Mouse (Mus musculus): ENCODE results near the gene Otop1. TPM values are rescaled to one million over a fixed set of nuclear protein-coding genes. Genes with fewer than 3 reads are reported as not detected.

The Otop1 gene
- polyA plus RNA-seq, 1 experiment from 2014 or later = not detected

GRCm38 (mm10) chr5:38309795-38310194 lies 34.0 kb downstream of the Otop1 start:
- no peaks in the 10 kb centered on the region for H3K36me3 ChIP-seq (ENCODE audit: control insufficient read depth, insufficient read depth, low read length)
- 73% methylated on average over 3 of the region's 3 CpGs for WGBS
- H3K9me3 ChIP-seq (ENCODE audit: control insufficient read depth, low read length) = no peaks in the 10 kb centered on the region
- H3K27ac ChIP-seq (ENCODE audit: low read depth, low read length) = no peak overlapping the region
- H3K27me3 ChIP-seq (replicated peaks; ENCODE audit: control insufficient read depth, insufficient read depth, low read length) = peaks cover 5% of the 10 kb centered on the region; the same call in 1 of the 2 replicates
- no peak overlapping the region for H3K4me2 ChIP-seq (ENCODE audit: low read length)
- H3K9ac ChIP-seq (ENCODE audit: low read depth, low read length) = no peak overlapping the region
- no peak for ATAC-seq
- H3K4me1 ChIP-seq (ENCODE audit: control insufficient read depth, insufficient read depth, low read depth, low read length) = no peaks in the 10 kb centered on the region
- H3K4me3 ChIP-seq (ENCODE audit: low read length) = no peak overlapping the region

GRCm38 (mm10) chr5:38318966-38319786 lies 43.4 kb downstream of the Otop1 start, which contains the start of gene Drd5:
TSS of gene Drd5 (plus strand) at chr5:38319367.
- Histone ChIP-seq H3K9me3 (ENCODE audit: control insufficient read depth, low read length) (no peaks in the 10 kb centered on the region), H3K27me3 (replicated peaks; ENCODE audit: control insufficient read depth, insufficient read depth, low read length) (peaks cover 32% of the 10 kb centered on the region), H3K9ac (ENCODE audit: low read depth, low read length) (peak within 1 kb of the TSS; percentile 58), H3K27ac (ENCODE audit: low read depth, low read length) (no peak within 1 kb of the TSS), H3K4me2 (ENCODE audit: low read length) (peak within 1 kb of the TSS; percentile 83), H3K36me3 (ENCODE audit: control insufficient read depth, insufficient read depth, low read length) (no peaks in the 10 kb centered on the region), H3K4me1 (ENCODE audit: control insufficient read depth, insufficient read depth, low read depth, low read length) (peaks cover 4% of the 10 kb centered on the region), H3K4me3 (ENCODE audit: low read length) (peak within 1 kb of the TSS; percentile 50)
- peak; percentile 42; the same call in 1 of the 2 replicates for ATAC-seq
- WGBS = 3% methylated on average over 38 of the region's 67 CpGs

DNA sequence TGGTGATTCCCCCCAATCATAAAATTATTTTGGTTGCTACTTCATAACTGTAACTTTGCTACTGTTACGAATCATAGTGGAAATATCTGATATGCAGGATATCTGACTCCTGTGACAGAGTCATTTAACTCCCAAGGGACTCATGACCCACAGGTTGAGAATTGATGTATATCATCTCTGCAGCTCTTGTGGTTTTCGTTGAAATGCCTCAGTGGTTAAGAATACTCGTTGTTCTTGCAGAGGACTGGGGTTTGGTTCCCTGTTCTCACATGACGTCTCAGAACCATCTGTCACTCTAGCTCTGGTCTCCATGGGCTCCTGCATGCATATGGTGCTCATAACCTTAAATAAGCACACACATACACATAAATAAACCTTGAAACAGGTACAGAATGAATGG lies 57.6 kb downstream of the Otop1 start:
- H3K36me3 ChIP-seq (ENCODE audit: control insufficient read depth, insufficient read depth, low read length) = no peaks in the 10 kb centered on the region
- no peak overlapping the region for H3K9ac ChIP-seq (ENCODE audit: low read depth, low read length)
- no peaks in the 10 kb centered on the region for H3K9me3 ChIP-seq (ENCODE audit: control insufficient read depth, low read length)
- no peak overlapping the region for H3K4me2 ChIP-seq (ENCODE audit: low read length)
- H3K4me3 ChIP-seq (ENCODE audit: low read length) = no peak overlapping the region
- H3K27ac ChIP-seq (ENCODE audit: low read depth, low read length) = no peak overlapping the region
- 82% methylated on average over 4 of the region's 4 CpGs for whole genome bisulfite sequencing
- H3K4me1 ChIP-seq (ENCODE audit: control insufficient read depth, insufficient read depth, low read depth, low read length) = no peaks in the 10 kb centered on the region
- ATAC-seq = no peak
- no peaks in the 10 kb centered on the region for H3K27me3 ChIP-seq (replicated peaks; ENCODE audit: control insufficient read depth, insufficient read depth, low read length)

DNA sequence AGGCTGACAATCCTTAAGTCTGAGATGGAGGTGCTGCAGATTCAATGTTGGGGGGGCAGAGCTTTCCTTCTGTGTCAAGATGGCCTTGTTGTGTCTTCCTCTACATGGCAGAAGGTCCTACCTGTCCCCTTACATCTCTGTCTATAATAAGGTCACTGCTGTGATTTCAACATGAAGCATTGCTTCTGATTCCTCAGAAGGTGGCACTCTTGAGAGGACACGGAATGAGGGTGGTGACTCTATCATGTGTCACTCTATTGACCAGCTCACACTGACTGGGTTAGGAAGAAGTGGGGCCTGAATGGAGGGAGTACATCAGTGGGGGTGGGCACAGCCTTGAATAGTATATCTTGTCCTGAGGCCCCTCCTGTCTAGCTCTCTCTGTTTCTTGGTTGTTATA lies 58.8 kb downstream of the Otop1 start:
- Histone ChIP-seq H3K4me3 (ENCODE audit: low read length) (no peak overlapping the region), H3K4me1 (ENCODE audit: control insufficient read depth, insufficient read depth, low read depth, low read length) (no peaks in the 10 kb centered on the region), H3K36me3 (ENCODE audit: control insufficient read depth, insufficient read depth, low read length) (no peaks in the 10 kb centered on the region), H3K9ac (ENCODE audit: low read depth, low read length) (no peak overlapping the region), H3K27ac (ENCODE audit: low read depth, low read length) (no peak overlapping the region), H3K9me3 (ENCODE audit: control insufficient read depth, low read length) (no peaks in the 10 kb centered on the region), H3K4me2 (ENCODE audit: low read length) (no peak overlapping the region), H3K27me3 (replicated peaks; ENCODE audit: control insufficient read depth, insufficient read depth, low read length) (no peaks in the 10 kb centered on the region)
- 45% methylated on average over 1 of the region's 1 CpGs for WGBS
- ATAC-seq = no peak

- no peaks in the 10 kb centered on the region for H3K9me3 ChIP-seq (ENCODE audit: control insufficient read depth, low read length)
- no peaks in the 10 kb centered on the region for H3K36me3 ChIP-seq (ENCODE audit: control insufficient read depth, insufficient read depth, low read length)
- H3K4me1 ChIP-seq (ENCODE audit: control insufficient read depth, insufficient read depth, low read depth, low read length) = no peaks in the 10 kb centered on the region
- ATAC-seq = no peak
- no peak overlapping the region for H3K27ac ChIP-seq (ENCODE audit: low read depth, low read length)
- H3K9ac ChIP-seq (ENCODE audit: low read depth, low read length) = no peak overlapping the region
- H3K27me3 ChIP-seq (replicated peaks; ENCODE audit: control insufficient read depth, insufficient read depth, low read length) = no peaks in the 10 kb centered on the region
- H3K4me3 ChIP-seq (ENCODE audit: low read length) = no peak overlapping the region
- 40% methylated on average over 3 of the region's 3 CpGs for WGBS
- no peak overlapping the region for H3K4me2 ChIP-seq (ENCODE audit: low read length)
These were observed 67.3 kb downstream of the Otop1 start for GRCm38 (mm10) chr5:38343101-38343500.

DNA sequence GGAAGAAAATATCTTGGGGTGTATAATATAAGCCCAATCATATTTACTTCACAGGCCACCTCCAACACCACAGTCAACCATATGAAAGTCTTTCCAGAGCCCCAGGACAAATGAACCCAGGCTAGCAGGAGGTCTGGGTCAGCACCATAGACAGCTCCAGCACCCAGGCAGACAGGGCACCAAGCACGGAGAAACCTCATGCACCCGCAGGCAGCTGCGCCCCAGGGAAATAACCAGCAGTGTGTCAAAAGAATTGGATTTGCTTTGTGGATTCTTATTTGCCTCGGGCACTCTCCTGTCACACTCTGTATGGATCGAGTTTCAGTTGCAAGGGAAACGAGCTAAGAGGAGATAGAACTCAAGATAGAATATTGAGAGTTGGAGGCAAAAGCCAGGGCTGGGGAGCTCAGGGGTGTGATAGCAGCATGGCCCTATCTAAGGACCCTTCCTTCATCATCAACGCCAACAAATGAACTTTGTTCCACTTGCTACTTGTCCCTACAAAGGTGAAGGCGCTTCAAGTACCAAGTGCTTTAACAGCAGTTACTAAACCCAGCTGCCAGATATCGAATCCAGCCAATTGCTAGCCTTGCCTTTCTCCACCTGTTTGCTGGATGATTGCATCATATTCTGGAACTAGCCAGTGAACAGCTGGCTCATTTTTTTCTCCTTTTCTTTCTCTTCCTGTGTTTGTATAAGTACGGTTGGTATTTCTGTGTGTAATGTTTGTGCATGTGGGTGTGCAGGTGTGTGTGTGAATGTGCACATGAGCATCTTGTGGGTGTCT lies 71.1 kb downstream of the Otop1 start:
- Histone ChIP-seq H3K4me2 (ENCODE audit: low read length) (no peak overlapping the region), H3K27me3 (replicated peaks; ENCODE audit: control insufficient read depth, insufficient read depth, low read length) (no peaks in the 10 kb centered on the region), H3K27ac (ENCODE audit: low read depth, low read length) (no peak overlapping the region), H3K36me3 (ENCODE audit: control insufficient read depth, insufficient read depth, low read length) (no peaks in the 10 kb centered on the region), H3K9ac (ENCODE audit: low read depth, low read length) (no peak overlapping the region), H3K4me1 (ENCODE audit: control insufficient read depth, insufficient read depth, low read depth, low read length) (no peaks in the 10 kb centered on the region), H3K9me3 (ENCODE audit: control insufficient read depth, low read length) (no peaks in the 10 kb centered on the region), H3K4me3 (ENCODE audit: low read length) (no peak overlapping the region)
- ATAC-seq = no peak
- WGBS = 35% methylated on average over 10 of the region's 10 CpGs

GRCm38 (mm10) chr5:38350351-38350929 lies 74.7 kb downstream of the Otop1 start:
- H3K9me3 ChIP-seq (ENCODE audit: control insufficient read depth, low read length) = no peaks in the 10 kb centered on the region
- no peak overlapping the region for H3K9ac ChIP-seq (ENCODE audit: low read depth, low read length)
- no peak overlapping the region for H3K27ac ChIP-seq (ENCODE audit: low read depth, low read length)
- H3K4me2 ChIP-seq (ENCODE audit: low read length) = no peak overlapping the region
- no peak for ATAC-seq
- H3K4me1 ChIP-seq (ENCODE audit: control insufficient read depth, insufficient read depth, low read depth, low read length) = no peaks in the 10 kb centered on the region
- H3K36me3 ChIP-seq (ENCODE audit: control insufficient read depth, insufficient read depth, low read length) = no peaks in the 10 kb centered on the region
- WGBS = 26% methylated on average over 5 of the region's 5 CpGs
- no peak overlapping the region for H3K4me3 ChIP-seq (ENCODE audit: low read length)
- no peaks in the 10 kb centered on the region for H3K27me3 ChIP-seq (replicated peaks; ENCODE audit: control insufficient read depth, insufficient read depth, low read length)

All from hindbrain, embryonic 16.5 days (tissue).